Mouse (Mus musculus) bone marrow macrophage, adult 2 months (primary cell): Measurements from ENCODE around the gene Dnm3.

Experiments used
- CTCF ChIP-seq: IDR thresholded peaks from 2 replicates; pipeline ENCODE4 v1.5.1; 2012; ENCODE audit warnings: low read depth, mild to moderate bottlenecking, low read length, moderate library complexity
- POLR2A ChIP-seq: IDR thresholded peaks from 2 replicates; pipeline ENCODE4 v1.6.1; 2012; ENCODE audit warnings: mild to moderate bottlenecking, low read depth, low read length, borderline replicate concordance

GRCm38 (mm10) chr1:161999882-162000371 is 477.9 kb downstream of the Dnm3 start:
- TF ChIP-seq CTCF (no peak), POLR2A (no peak)
